Mouse (Mus musculus): Measurements from ENCODE around the gene Bax. TPM values are rescaled to one million over a fixed set of nuclear protein-coding genes. Genes with fewer than 3 reads are reported as not detected.
A peak's percentile ranks its signal among the peaks of the same experiment; 100 is the strongest.

The Bax gene
- total and polyA plus RNA-seq, 3 experiments: 105 to 778 (median 205) TPM

GRCm38 (mm10) chr7:45487861-45488292 lies 21.2 kb upstream of the Bax start:
- Histone ChIP-seq H3K36me3 (ENCODE audit: control insufficient read depth in 1 of 2, insufficient read depth in 2 of 2, low read length in 2 of 2) (peaks cover 0 to 25% of the 10 kb centered on the region in 2 experiments; a peak in 2 of 4 replicates), H3K4me3 (ENCODE audit: control insufficient read depth in 1 of 2, insufficient read depth in 1 of 2, low read depth in 2 of 2, low read length in 2 of 2) (no peak overlapping the region), H3K4me1 (ENCODE audit: control insufficient read depth in 1 of 2, insufficient read depth in 2 of 2, low read length in 2 of 2) (peaks cover 8 to 31% of the 10 kb centered on the region in 2 experiments), H3K9ac (ENCODE audit: control insufficient read depth, low read depth, low read length, poor library complexity, severe bottlenecking) (no peak overlapping the region), H3K79me2 (ENCODE audit: control insufficient read depth, insufficient read depth, low read length, poor library complexity) (no peaks in the 10 kb centered on the region), H3K27ac (ENCODE audit: control insufficient read depth, low read depth, low read length) (no peak overlapping the region), H3K27me3 (ENCODE audit: control insufficient read depth in 1 of 2, insufficient read depth in 2 of 2, low read length in 2 of 2) (no peaks in the 10 kb centered on the region), H3K9me3 (replicated peaks; ENCODE audit: insufficient read depth, low read length) (no peaks in the 10 kb centered on the region)
- no peak for TF ChIP-seq ZMIZ1 (IDR thresholded peaks at IDR 0.05; ENCODE audit: low read depth, low read length)
- TF ChIP-seq MAFK (IDR thresholded peaks at IDR 0.05; ENCODE audit: borderline replicate concordance, low read depth, low read length): no peak
- TF ChIP-seq POLR2AphosphoS2 (IDR thresholded peaks at IDR 0.05; ENCODE audit: low read length): no peak
- TF ChIP-seq KAT2A (conservative IDR thresholded peaks at IDR 0.05; ENCODE audit: low read depth, low read length): no peak
- TF ChIP-seq MAZ (IDR thresholded peaks at IDR 0.05; ENCODE audit: low read depth, low read length): no peak
- no peak for DNase-seq (ENCODE audit: low read depth, low spot score)

GRCm38 (mm10) chr7:45486761-45487415 lies 20.2 kb upstream of the Bax start, which contains the start of gene Gm45808:
Gene Gm45808, minus strand, starts transcription at chr7:45486811.
- no peaks in the 10 kb centered on the region for H3K9me3 ChIP-seq (replicated peaks; ENCODE audit: insufficient read depth, low read length)
- H3K36me3 ChIP-seq (ENCODE audit: control insufficient read depth in 1 of 2, insufficient read depth in 2 of 2, low read length in 2 of 2): peaks cover 0 to 32% of the 10 kb centered on the region in 2 experiments; a peak in 2 of 4 replicates
- no peak for DNase-seq (ENCODE audit: low read depth, low spot score)
- H3K4me3 ChIP-seq (ENCODE audit: control insufficient read depth in 1 of 2, insufficient read depth in 1 of 2, low read depth in 2 of 2, low read length in 2 of 2): no peak within 1 kb of the TSS
- no peak within 1 kb of the TSS for H3K27ac ChIP-seq (ENCODE audit: control insufficient read depth, low read depth, low read length)
- peaks cover 10 to 38% of the 10 kb centered on the region in 2 experiments for H3K4me1 ChIP-seq (ENCODE audit: control insufficient read depth in 1 of 2, insufficient read depth in 2 of 2, low read length in 2 of 2)
- H3K79me2 ChIP-seq (ENCODE audit: control insufficient read depth, insufficient read depth, low read length, poor library complexity): no peaks in the 10 kb centered on the region
- no peaks in the 10 kb centered on the region for H3K27me3 ChIP-seq (ENCODE audit: control insufficient read depth in 1 of 2, insufficient read depth in 2 of 2, low read length in 2 of 2)
- peak within 1 kb of the TSS; percentile 2; the same call in 1 of the 2 replicates for H3K9ac ChIP-seq (ENCODE audit: control insufficient read depth, low read depth, low read length, poor library complexity, severe bottlenecking)
- TF ChIP-seq NRF1 (IDR thresholded peaks at IDR 0.05; ENCODE audit: insufficient read depth, low read depth, low read length, poor library complexity, severe bottlenecking): no peak
- no peak for TF ChIP-seq KAT2A (conservative IDR thresholded peaks at IDR 0.05; ENCODE audit: low read depth, low read length)
- no peak for TF ChIP-seq RCOR1 (IDR thresholded peaks at IDR 0.05; ENCODE audit: low read depth, low read length)
- no peak for TF ChIP-seq TAL1 (IDR thresholded peaks at IDR 0.05; ENCODE audit: low read length)
- no peak for TF ChIP-seq GABPA (IDR thresholded peaks at IDR 0.05; ENCODE audit: low read depth, low read length)
- TF ChIP-seq ZMIZ1 (IDR thresholded peaks at IDR 0.05; ENCODE audit: low read depth, low read length): no peak
- TF ChIP-seq ZNF384 (IDR thresholded peaks at IDR 0.05; ENCODE audit: low read depth, low read length): no peak
- no peak for TF ChIP-seq BHLHE40 (IDR thresholded peaks at IDR 0.05; ENCODE audit: borderline replicate concordance, low read depth, low read length)
- no peak for TF ChIP-seq ZC3H11A (IDR thresholded peaks at IDR 0.05; ENCODE audit: low read depth, low read length)
- no peak for TF ChIP-seq HCFC1 (IDR thresholded peaks at IDR 0.05; ENCODE audit: low read depth, low read length)
- no peak for TF ChIP-seq MAZ (IDR thresholded peaks at IDR 0.05; ENCODE audit: low read depth, low read length)
- TF ChIP-seq TCF12 (IDR thresholded peaks at IDR 0.05; ENCODE audit: low read depth, low read length): no peak
- TF ChIP-seq SIN3A (IDR thresholded peaks at IDR 0.05; ENCODE audit: low read length): no peak
- TF ChIP-seq E2F4 (IDR thresholded peaks at IDR 0.05; ENCODE audit: borderline replicate concordance, low read depth, low read length): no peak
